Mouse (Mus musculus): ENCODE measurements at regions not wholly inside any gene's neighbourhood (a gene's known extent, or its start where the extent isn't known, plus 50 kb on each side); places are given as distances from the start of the nearest gene placed in this dataset.

DNA sequence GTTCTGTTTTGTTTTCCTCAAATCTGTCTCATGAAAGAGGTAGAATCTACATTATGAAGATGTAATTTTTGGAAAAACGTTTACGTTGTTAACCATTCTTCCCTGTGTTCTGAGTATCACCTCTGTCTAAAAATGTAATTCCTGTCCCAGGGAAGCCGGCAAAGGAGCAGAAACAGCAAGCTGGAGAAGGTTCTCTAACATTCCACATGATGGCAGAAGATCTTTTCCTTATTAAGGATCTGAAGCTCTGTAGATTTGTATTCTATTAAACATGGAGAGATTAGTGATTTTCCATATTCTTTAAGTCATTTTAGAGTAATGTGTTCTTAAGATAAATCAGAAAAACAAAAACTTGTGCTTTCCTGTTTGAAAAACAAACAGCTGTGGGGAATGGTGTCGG, 802.9 kb upstream of the 4930412O13Rik start:
- H3K9ac ChIP-seq: no peak overlapping the region
- H3K9me3 ChIP-seq (replicated peaks): no peaks in the 10 kb centered on the region
- no peak overlapping the region for H3K4me2 ChIP-seq
- ATAC-seq (replicated peaks; ENCODE audit: insufficient number of reproducible peaks, insufficient read depth, low FRiP score, low read depth): no peak
- no peaks in the 10 kb centered on the region for H3K4me1 ChIP-seq (replicated peaks)
- no peaks in the 10 kb centered on the region for H3K27me3 ChIP-seq
- WGBS: 61% methylated on average over 4 of the region's 4 CpGs
- H3K27ac ChIP-seq: no peak overlapping the region
- no peaks in the 10 kb centered on the region for H3K36me3 ChIP-seq
- no peak overlapping the region for H3K4me3 ChIP-seq

DNA sequence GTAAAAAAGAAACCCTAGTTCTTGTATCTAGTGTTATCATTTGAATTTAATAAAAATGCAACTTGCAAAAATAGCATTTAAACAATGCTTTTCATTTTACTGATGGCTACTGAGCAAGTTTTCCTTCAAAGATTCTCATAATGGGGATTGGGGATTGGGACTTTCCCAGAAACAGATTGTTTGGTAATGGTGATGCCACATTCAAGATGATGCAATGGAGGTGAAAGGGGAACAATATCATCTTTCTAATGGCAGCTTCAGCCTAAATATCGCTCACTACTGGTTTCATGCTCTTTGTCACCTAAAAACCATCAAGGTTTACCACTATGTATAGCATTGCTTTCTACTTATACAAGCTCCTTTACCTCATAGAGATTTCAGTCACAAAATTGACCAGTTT, 799.3 kb upstream of the 4930412O13Rik start:
- WGBS: 56% methylated on average over 1 of the region's 1 CpGs
- Histone ChIP-seq H3K27me3 (no peaks in the 10 kb centered on the region), H3K4me2 (no peak overlapping the region), H3K4me3 (no peak overlapping the region), H3K36me3 (no peaks in the 10 kb centered on the region), H3K9me3 (replicated peaks) (no peaks in the 10 kb centered on the region), H3K27ac (no peak overlapping the region), H3K4me1 (replicated peaks) (no peaks in the 10 kb centered on the region), H3K9ac (no peak overlapping the region)
- ATAC-seq (replicated peaks; ENCODE audit: insufficient number of reproducible peaks, insufficient read depth, low FRiP score, low read depth): no peak

GRCm38 (mm10) chr2:9095317-9095716, 785.7 kb upstream of the 4930412O13Rik start:
- WGBS: 78% methylated on average over 4 of the region's 4 CpGs
- no peaks in the 10 kb centered on the region for H3K27me3 ChIP-seq
- H3K9ac ChIP-seq: no peak overlapping the region
- H3K4me1 ChIP-seq (replicated peaks): no peaks in the 10 kb centered on the region
- H3K36me3 ChIP-seq: no peaks in the 10 kb centered on the region
- H3K4me2 ChIP-seq: no peak overlapping the region
- H3K9me3 ChIP-seq (replicated peaks): no peaks in the 10 kb centered on the region
- H3K27ac ChIP-seq: no peak overlapping the region
- H3K4me3 ChIP-seq: no peak overlapping the region
- ATAC-seq (replicated peaks; ENCODE audit: insufficient number of reproducible peaks, insufficient read depth, low FRiP score, low read depth): no peak

DNA sequence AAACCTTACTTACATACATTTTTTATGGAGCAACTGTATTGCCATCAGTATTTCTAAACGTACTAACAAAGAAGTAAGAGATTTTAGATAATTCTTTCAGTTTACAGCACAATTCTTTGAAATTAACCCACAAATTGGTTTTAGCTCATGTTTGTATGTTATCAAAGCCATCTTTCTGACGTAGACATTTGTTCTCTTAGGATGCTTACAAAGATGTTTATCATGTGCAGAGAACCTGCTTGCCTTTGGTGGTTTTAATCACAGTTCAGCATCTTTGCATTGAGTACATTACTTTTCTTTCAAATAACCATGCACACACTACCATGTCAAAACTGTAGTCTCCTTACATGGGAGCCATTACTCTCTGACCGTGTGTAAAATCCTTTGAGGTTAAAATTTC, 764.4 kb upstream of the 4930412O13Rik start:
- WGBS: 60% methylated on average over 3 of the region's 3 CpGs
- no peak for ATAC-seq (replicated peaks; ENCODE audit: insufficient number of reproducible peaks, insufficient read depth, low FRiP score, low read depth)
- Histone ChIP-seq H3K4me2 (no peak overlapping the region), H3K4me3 (no peak overlapping the region), H3K36me3 (no peaks in the 10 kb centered on the region), H3K9me3 (replicated peaks) (no peaks in the 10 kb centered on the region), H3K27ac (no peak overlapping the region), H3K9ac (no peak overlapping the region), H3K27me3 (no peaks in the 10 kb centered on the region), H3K4me1 (replicated peaks) (no peaks in the 10 kb centered on the region)

GRCm38 (mm10) chr2:9117523-9117922, 763.5 kb upstream of the 4930412O13Rik start:
- Histone ChIP-seq H3K4me2 (no peak overlapping the region), H3K4me1 (replicated peaks) (no peaks in the 10 kb centered on the region), H3K27ac (no peak overlapping the region), H3K9ac (no peak overlapping the region), H3K4me3 (no peak overlapping the region), H3K27me3 (no peaks in the 10 kb centered on the region), H3K36me3 (no peaks in the 10 kb centered on the region), H3K9me3 (replicated peaks) (no peaks in the 10 kb centered on the region)
- WGBS: 66% methylated on average over 5 of the region's 5 CpGs
- no peak for ATAC-seq (replicated peaks; ENCODE audit: insufficient number of reproducible peaks, insufficient read depth, low FRiP score, low read depth)

- no peak overlapping the region for H3K9ac ChIP-seq
- no peaks in the 10 kb centered on the region for H3K9me3 ChIP-seq (replicated peaks)
- H3K4me2 ChIP-seq: no peak overlapping the region
- WGBS: 42% methylated on average over 4 of the region's 4 CpGs
- H3K36me3 ChIP-seq: no peaks in the 10 kb centered on the region
- no peak overlapping the region for H3K27ac ChIP-seq
- ATAC-seq (replicated peaks; ENCODE audit: insufficient number of reproducible peaks, insufficient read depth, low FRiP score, low read depth): no peak
- no peaks in the 10 kb centered on the region for H3K27me3 ChIP-seq
- no peaks in the 10 kb centered on the region for H3K4me1 ChIP-seq (replicated peaks)
- H3K4me3 ChIP-seq: no peak overlapping the region
Measured at GRCm38 (mm10) chr2:9136963-9137362, 744.1 kb upstream of the 4930412O13Rik start.

DNA sequence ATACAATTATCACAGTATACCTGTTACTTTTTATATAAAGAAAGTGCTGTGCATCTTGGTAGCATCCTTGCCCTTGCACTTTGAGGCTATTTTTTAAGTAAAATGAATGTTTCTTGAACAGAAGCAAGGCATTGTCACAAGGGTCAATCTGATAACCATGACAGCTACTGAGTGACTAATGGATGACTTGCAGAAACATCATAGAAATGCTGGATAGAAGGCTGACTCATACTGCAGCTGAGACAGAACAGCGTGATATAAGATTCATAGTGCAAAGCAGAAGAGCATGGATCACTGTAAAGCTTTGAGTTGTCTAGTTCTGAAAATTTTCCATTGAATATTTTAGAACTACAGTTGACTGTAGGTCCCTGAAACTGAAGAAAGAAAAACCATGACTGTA, 739.6 kb upstream of the 4930412O13Rik start:
- Histone ChIP-seq H3K27ac (no peak overlapping the region), H3K9me3 (replicated peaks) (no peaks in the 10 kb centered on the region)
- 67% methylated on average over 1 of the region's 1 CpGs for whole genome bisulfite sequencing

DNA sequence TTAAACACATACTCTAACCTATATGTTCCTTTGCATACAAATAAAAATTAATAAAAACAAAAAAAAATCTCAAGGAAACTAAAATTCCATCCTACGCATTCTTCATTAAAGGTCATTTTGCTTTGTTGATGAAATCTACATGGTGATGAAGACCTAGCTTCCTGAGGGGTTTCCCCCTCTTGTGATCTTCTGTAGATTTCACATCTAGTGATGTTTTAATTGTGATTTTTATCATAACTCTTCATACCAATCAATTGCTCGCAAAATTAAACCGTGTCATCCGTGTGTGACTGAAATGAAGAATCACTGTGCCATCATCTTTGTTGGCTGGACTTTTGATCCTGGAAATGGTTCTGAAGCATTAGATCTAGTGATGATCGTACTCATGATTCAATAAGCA, 725.4 kb upstream of the 4930412O13Rik start:
- no peak for ATAC-seq (replicated peaks; ENCODE audit: insufficient number of reproducible peaks, insufficient read depth, low FRiP score, low read depth)
- H3K4me2 ChIP-seq: no peak overlapping the region
- H3K9ac ChIP-seq: no peak overlapping the region
- H3K4me1 ChIP-seq (replicated peaks): no peaks in the 10 kb centered on the region
- no peak overlapping the region for H3K4me3 ChIP-seq
- no peaks in the 10 kb centered on the region for H3K36me3 ChIP-seq
- 84% methylated on average over 5 of the region's 5 CpGs for WGBS
- H3K27me3 ChIP-seq: no peaks in the 10 kb centered on the region
- H3K27ac ChIP-seq: no peak overlapping the region
- no peaks in the 10 kb centered on the region for H3K9me3 ChIP-seq (replicated peaks)

More for the DNA sequence above, 739.6 kb upstream of the 4930412O13Rik start:
- Histone ChIP-seq H3K36me3 (no peaks in the 10 kb centered on the region), H3K4me1 (replicated peaks) (no peaks in the 10 kb centered on the region), H3K4me3 (no peak overlapping the region), H3K9ac (no peak overlapping the region), H3K27me3 (no peaks in the 10 kb centered on the region), H3K4me2 (no peak overlapping the region)
- no peak for ATAC-seq (replicated peaks; ENCODE audit: insufficient number of reproducible peaks, insufficient read depth, low FRiP score, low read depth)

DNA sequence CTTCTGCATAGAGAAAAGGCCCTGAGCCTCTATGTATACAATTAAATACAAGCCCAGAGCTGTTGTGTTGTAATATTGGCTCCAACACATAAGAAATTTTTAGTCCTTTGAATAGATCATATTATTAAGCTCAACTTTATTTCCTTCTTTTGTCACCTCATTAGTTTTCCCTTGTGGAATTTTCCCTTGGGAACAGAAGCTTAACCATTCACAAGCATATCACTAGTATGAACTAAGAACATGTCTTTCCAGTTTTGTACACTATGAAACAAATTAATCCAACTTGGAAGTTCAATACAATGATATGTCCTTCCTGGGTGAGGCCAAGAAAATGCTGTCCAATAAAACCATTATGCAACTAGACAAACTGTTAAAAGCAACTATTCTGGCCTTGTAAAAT, 720.9 kb upstream of the 4930412O13Rik start:
- no peak overlapping the region for H3K4me3 ChIP-seq
- H3K4me1 ChIP-seq (replicated peaks): no peaks in the 10 kb centered on the region
- no peaks in the 10 kb centered on the region for H3K27me3 ChIP-seq
- no peak overlapping the region for H3K4me2 ChIP-seq
- no peak for ATAC-seq (replicated peaks; ENCODE audit: insufficient number of reproducible peaks, insufficient read depth, low FRiP score, low read depth)
- no peaks in the 10 kb centered on the region for H3K9me3 ChIP-seq (replicated peaks)
- H3K36me3 ChIP-seq: no peaks in the 10 kb centered on the region
- no peak overlapping the region for H3K27ac ChIP-seq
- H3K9ac ChIP-seq: no peak overlapping the region

DNA sequence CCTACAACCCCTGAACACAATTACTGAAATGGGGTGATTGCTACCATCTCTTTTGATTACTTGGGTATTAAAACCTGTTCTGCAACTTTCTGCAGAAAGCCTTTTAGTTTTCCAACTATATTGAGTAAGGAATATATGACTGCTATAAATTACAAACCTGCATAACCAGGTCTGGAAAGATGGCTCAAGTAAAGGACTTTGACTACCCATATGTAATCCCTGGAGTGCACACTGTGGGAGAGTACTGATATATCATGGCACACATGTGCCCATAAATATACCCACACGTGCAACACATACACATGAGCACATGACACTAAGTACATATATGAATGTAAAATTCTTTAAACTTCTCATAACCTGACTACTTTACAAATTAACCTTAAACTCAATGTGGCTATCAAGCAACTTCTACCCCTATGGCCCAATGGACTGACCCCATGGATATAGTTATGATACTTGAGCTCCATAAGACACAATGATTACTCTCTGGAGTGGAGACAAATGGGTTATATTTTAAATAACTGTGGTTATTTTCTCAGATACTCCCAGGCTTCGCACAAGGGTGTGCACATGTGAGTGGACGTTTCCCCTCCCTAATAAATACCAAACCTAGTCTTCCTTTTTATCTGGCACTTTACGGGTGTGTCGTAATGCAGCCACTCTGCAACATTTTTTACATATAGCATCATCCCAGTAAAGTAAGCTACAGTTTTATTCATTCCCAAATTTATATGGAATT, 717.1 kb upstream of the 4930412O13Rik start:
- Histone ChIP-seq H3K36me3 (no peaks in the 10 kb centered on the region), H3K4me1 (replicated peaks) (no peaks in the 10 kb centered on the region), H3K27me3 (no peaks in the 10 kb centered on the region), H3K9me3 (replicated peaks) (no peaks in the 10 kb centered on the region), H3K4me3 (no peak overlapping the region), H3K27ac (no peak overlapping the region), H3K4me2 (no peak overlapping the region), H3K9ac (no peak overlapping the region)
- no peak for ATAC-seq (replicated peaks; ENCODE audit: insufficient number of reproducible peaks, insufficient read depth, low FRiP score, low read depth)
- WGBS: 71% methylated on average over 5 of the region's 5 CpGs

GRCm38 (mm10) chr2:9182127-9182526, 698.9 kb upstream of the 4930412O13Rik start:
- H3K27ac ChIP-seq: no peak overlapping the region
- no peak overlapping the region for H3K9ac ChIP-seq
- ATAC-seq (replicated peaks; ENCODE audit: insufficient number of reproducible peaks, insufficient read depth, low FRiP score, low read depth): 0 out of 2 replicates have a peak, but pooled peaks have one; percentile 55
- H3K27me3 ChIP-seq: no peaks in the 10 kb centered on the region
- H3K4me1 ChIP-seq (replicated peaks): no peaks in the 10 kb centered on the region
- no peak overlapping the region for H3K4me3 ChIP-seq
- WGBS: 26% methylated on average over 5 of the region's 5 CpGs
- no peaks in the 10 kb centered on the region for H3K36me3 ChIP-seq
- H3K9me3 ChIP-seq (replicated peaks): no peaks in the 10 kb centered on the region
- H3K4me2 ChIP-seq: no peak overlapping the region

GRCm38 (mm10) chr2:9184243-9184642, 696.8 kb upstream of the 4930412O13Rik start:
- no peak overlapping the region for H3K9ac ChIP-seq
- 85% methylated on average over 4 of the region's 4 CpGs for WGBS

More at GRCm38 (mm10) chr2:9184243-9184642, 696.8 kb upstream of the 4930412O13Rik start:
- ATAC-seq (replicated peaks; ENCODE audit: insufficient number of reproducible peaks, insufficient read depth, low FRiP score, low read depth): no peak
- H3K4me3 ChIP-seq: no peak overlapping the region
- H3K27me3 ChIP-seq: no peaks in the 10 kb centered on the region
- H3K36me3 ChIP-seq: no peaks in the 10 kb centered on the region
- H3K27ac ChIP-seq: no peak overlapping the region
- no peaks in the 10 kb centered on the region for H3K9me3 ChIP-seq (replicated peaks)
- H3K4me2 ChIP-seq: no peak overlapping the region
- H3K4me1 ChIP-seq (replicated peaks): no peaks in the 10 kb centered on the region
